Mouse (Mus musculus): ENCODE measurements around the gene Gm20388.

DNA sequence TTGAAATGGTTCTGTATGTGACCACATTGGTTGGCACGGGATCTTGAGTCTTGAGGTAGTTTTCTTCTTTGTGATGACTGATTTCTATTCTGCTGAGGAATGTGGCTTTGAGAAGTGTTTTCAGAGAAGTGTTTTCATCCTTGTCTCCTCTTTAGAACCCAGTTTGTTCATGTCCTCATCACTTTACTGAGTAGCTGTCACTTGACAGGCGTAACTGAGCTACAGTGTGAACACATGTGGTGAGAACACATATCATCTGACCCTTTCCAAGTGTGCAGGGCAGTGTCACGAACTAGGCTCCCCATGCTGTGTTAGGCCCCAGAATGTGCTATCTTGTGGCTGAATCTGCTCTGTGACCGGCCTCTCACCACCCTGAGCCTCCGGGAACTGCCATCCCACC, 2181.8 kb downstream of the Gm20388 start:
- TF ChIP-seq CTCF (IDR thresholded peaks at IDR 0.05; ENCODE audit: borderline replicate concordance, insufficient read depth, low read depth, low read length) (no peak), POLR2A (IDR thresholded peaks at IDR 0.05; ENCODE audit: borderline replicate concordance, insufficient read depth, low read length) (no peak)
